Mouse (Mus musculus) testis, adult 2 months (tissue): ENCODE data around the gene Naaladl1.

ENCODE experiments used
- CTCF ChIP-seq: fragments of 200-500 bp; IDR thresholded peaks from 2 replicates; pipeline ENCODE4 v1.5.1; 2012; ENCODE audit warnings: low read depth, mild to moderate bottlenecking, inconsistent platforms, low read length, moderate library complexity; ENCODE audit not compliant: control insufficient read depth, insufficient read depth, insufficient replicate concordance
- POLR2A ChIP-seq: fragments of 200-500 bp; IDR thresholded peaks from 2 replicates; pipeline ENCODE4 v1.6.1; 2012; ENCODE audit warnings: low read depth, mild to moderate bottlenecking, inconsistent platforms, low read length, moderate library complexity; ENCODE audit not compliant: control insufficient read depth

DNA sequence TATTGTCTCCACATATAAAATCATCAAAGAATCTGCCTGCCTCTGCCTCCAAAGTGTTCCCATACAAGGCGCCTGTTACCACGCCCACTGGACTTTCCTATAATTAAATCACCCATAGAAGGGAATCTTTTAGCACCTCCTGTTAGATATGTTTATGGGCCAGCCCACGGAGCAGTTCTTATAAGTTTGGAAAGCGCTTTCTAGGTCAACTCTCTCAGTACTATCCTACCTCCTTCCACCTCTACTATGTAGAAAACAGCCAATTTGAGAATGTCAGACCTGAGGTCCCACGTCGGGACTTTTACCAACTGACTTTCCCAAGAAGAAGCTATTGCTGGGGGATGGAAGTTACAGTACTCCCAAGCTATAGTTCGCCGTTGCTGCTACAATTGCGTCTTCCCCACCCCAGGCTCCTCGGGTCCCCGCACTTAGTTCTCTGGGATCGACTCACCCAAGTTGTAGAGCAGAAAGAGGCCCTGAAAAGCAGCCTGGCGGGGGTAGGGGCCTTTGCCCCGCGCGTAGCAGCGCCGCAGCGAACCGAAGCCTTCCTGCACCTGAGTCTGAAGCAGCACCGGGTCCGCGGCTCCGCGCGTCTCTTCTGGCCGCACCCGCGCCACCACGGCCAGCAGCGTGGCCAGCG is 11.9 kb downstream of the Naaladl1 start:
- TF ChIP-seq POLR2A, result no peak
- no peak for TF ChIP-seq CTCF
